Mouse (Mus musculus) small intestine, adult 2 months (tissue): Measurements from ENCODE around the gene Gm1043. TPM values are rescaled to one million over a fixed set of nuclear protein-coding genes. Genes with fewer than 3 reads are reported as not detected.

Experiments used
- H3K27ac ChIP-seq: fragments of 200-500 bp; 2 replicates; pipeline ENCODE4 v1.5.1; 2012; ENCODE audit warnings: low read depth, low read length, control low read depth, inconsistent platforms; ENCODE audit not compliant: insufficient read depth
- H3K27me3 ChIP-seq: fragments of 200-500 bp; 2 replicates; pipeline ENCODE4 v1.6.1; 2012; ENCODE audit warnings: mild to moderate bottlenecking, moderate library complexity, low read length, inconsistent platforms; ENCODE audit not compliant: control insufficient read depth, insufficient read depth
- H3K36me3 ChIP-seq: fragments of 200-500 bp; 2 replicates; pipeline ENCODE4 v1.6.1; 2012; ENCODE audit warnings: mild to moderate bottlenecking, low read length, control low read depth, inconsistent platforms; ENCODE audit not compliant: control insufficient read depth, insufficient read depth
- H3K4me1 ChIP-seq: fragments of 200-500 bp; 2 replicates; pipeline ENCODE4 v1.6.1; 2012; ENCODE audit warnings: low read length, inconsistent platforms, mixed read lengths; ENCODE audit not compliant: control insufficient read depth, insufficient read depth, insufficient read length
- H3K4me3 ChIP-seq: fragments of 200-500 bp; 2 replicates; pipeline ENCODE4 v1.5.1; 2012; ENCODE audit warnings: low read depth, mild to moderate bottlenecking, control low read depth, inconsistent platforms, low read length, moderate library complexity
- CTCF ChIP-seq: fragments of 200-500 bp; IDR thresholded peaks from 2 replicates; pipeline ENCODE4 v1.5.1; 2012; ENCODE audit warnings: low read depth, mild to moderate bottlenecking, control low read depth, inconsistent platforms, low read length, moderate library complexity, mixed read lengths; ENCODE audit not compliant: insufficient replicate concordance, insufficient read length; ENCODE audit errors: extremely low read depth
- POLR2A ChIP-seq: fragments of 200-500 bp; IDR thresholded peaks from 2 replicates; pipeline ENCODE4 v1.6.1; 2012; ENCODE audit warnings: low read depth, mild to moderate bottlenecking, control low read depth, inconsistent platforms, low read length, moderate library complexity
- WGBS: fragments of 180-500 bp; shearing (Covaris S2); methylation state at CpG from one replicate; pipeline ENCODE4 v1.1.7; 2018; 5-methylcytosine and 5-hydroxymethylcytosine counted together
- polyA plus RNA-seq: library from polyadenylated mRNA; depleted of rRNA; stranded (reverse); fragments of >200 nt; gene quantifications from 2 replicates; pipeline ENCODE4 v1.2.3, GENCODE M21; 2012

Gene Gm1043
- polyA plus RNA-seq, 1 experiment = 0.85 TPM

GRCm38 (mm10) chr5:37109280-37109849, 24.2 kb downstream of the Gm1043 start:
- no peaks in the 10 kb centered on the region for H3K4me1 ChIP-seq
- no peak overlapping the region for H3K4me3 ChIP-seq
- 41% methylated on average over 6 of the region's 6 CpGs for WGBS
- H3K36me3 ChIP-seq = peaks cover 25% of the 10 kb centered on the region
- TF ChIP-seq CTCF (peak; percentile 94), POLR2A (no peak)
- no peak overlapping the region for H3K27ac ChIP-seq
- H3K27me3 ChIP-seq = no peaks in the 10 kb centered on the region

GRCm38 (mm10) chr5:37112389-37112788, 27.2 kb downstream of the Gm1043 start:
- 69% methylated on average over 7 of the region's 7 CpGs for WGBS

GRCm38 (mm10) chr5:37117126-37117525, 32.0 kb downstream of the Gm1043 start:
- Histone ChIP-seq H3K4me1 (no peaks in the 10 kb centered on the region), H3K4me3 (no peak overlapping the region), H3K27ac (no peak overlapping the region), H3K27me3 (no peaks in the 10 kb centered on the region), H3K36me3 (peaks cover 35% of the 10 kb centered on the region)
- 78% methylated on average over 9 of the region's 9 CpGs for WGBS
- TF ChIP-seq POLR2A (no peak), CTCF (no peak)

More at GRCm38 (mm10) chr5:37112389-37112788, 27.2 kb downstream of the Gm1043 start:
- H3K27me3 ChIP-seq = no peaks in the 10 kb centered on the region
- H3K27ac ChIP-seq = no peak overlapping the region
- no peaks in the 10 kb centered on the region for H3K4me1 ChIP-seq
- H3K36me3 ChIP-seq = peaks cover 12% of the 10 kb centered on the region; the same call in 1 of the 2 replicates
- no peak overlapping the region for H3K4me3 ChIP-seq
- TF ChIP-seq POLR2A (no peak), CTCF (no peak)

GRCm38 (mm10) chr5:37118242-37118641, 33.1 kb downstream of the Gm1043 start:
- H3K27ac ChIP-seq = no peak overlapping the region
- no peak for TF ChIP-seq POLR2A
- TF ChIP-seq CTCF = peak; percentile 37; the same call in 1 of the 2 replicates
- 55% methylated on average over 4 of the region's 4 CpGs for WGBS
- no peaks in the 10 kb centered on the region for H3K27me3 ChIP-seq
- H3K36me3 ChIP-seq = peaks cover 35% of the 10 kb centered on the region
- H3K4me3 ChIP-seq = no peak overlapping the region
- no peaks in the 10 kb centered on the region for H3K4me1 ChIP-seq

GRCm38 (mm10) chr5:37121186-37121680, 36.1 kb downstream of the Gm1043 start:
- 88% methylated on average over 7 of the region's 7 CpGs for WGBS
- H3K4me3 ChIP-seq = no peak overlapping the region

GRCm38 (mm10) chr5:37131841-37132240, 46.7 kb downstream of the Gm1043 start:
- WGBS = 61% methylated on average over 4 of the region's 4 CpGs

More at GRCm38 (mm10) chr5:37121186-37121680, 36.1 kb downstream of the Gm1043 start:
- Histone ChIP-seq H3K27me3 (no peaks in the 10 kb centered on the region), H3K36me3 (peaks cover 45% of the 10 kb centered on the region), H3K4me1 (no peaks in the 10 kb centered on the region), H3K27ac (no peak overlapping the region)
- no peak for TF ChIP-seq POLR2A
- TF ChIP-seq CTCF = no peak

GRCm38 (mm10) chr5:37141745-37142144, 56.6 kb downstream of the Gm1043 start:
- TF ChIP-seq POLR2A (no peak), CTCF (no peak)
- no peaks in the 10 kb centered on the region for H3K27me3 ChIP-seq
- H3K36me3 ChIP-seq = no peaks in the 10 kb centered on the region
- WGBS = 76% methylated on average over 8 of the region's 8 CpGs
- no peaks in the 10 kb centered on the region for H3K4me1 ChIP-seq
- H3K4me3 ChIP-seq = no peak overlapping the region
- no peak overlapping the region for H3K27ac ChIP-seq

More at GRCm38 (mm10) chr5:37131841-37132240, 46.7 kb downstream of the Gm1043 start:
- Histone ChIP-seq H3K4me1 (no peaks in the 10 kb centered on the region), H3K4me3 (no peak overlapping the region), H3K27ac (no peak overlapping the region), H3K27me3 (no peaks in the 10 kb centered on the region), H3K36me3 (0 out of 2 replicates have a peak, but pooled peaks cover 3% of the 10 kb centered on the region)
- TF ChIP-seq POLR2A = no peak
- TF ChIP-seq CTCF = no peak

GRCm38 (mm10) chr5:37147536-37147935, 62.4 kb downstream of the Gm1043 start:
- 4% methylated on average over 4 of the region's 4 CpGs for WGBS
- Histone ChIP-seq H3K27me3 (no peaks in the 10 kb centered on the region), H3K36me3 (no peaks in the 10 kb centered on the region), H3K27ac (no peak overlapping the region), H3K4me3 (no peak overlapping the region), H3K4me1 (peaks cover 6% of the 10 kb centered on the region)
- TF ChIP-seq CTCF (peak; percentile 93), POLR2A (no peak)
